Mouse (Mus musculus): ENCODE measurements around the gene Cd163l1. TPM values are rescaled to one million over a fixed set of nuclear protein-coding genes. Genes with fewer than 3 reads are reported as not detected.

The Cd163l1 gene
- total RNA-seq (2021) = not detected
- long read RNA-seq, experiment 1 = 0 reads
- long read RNA-seq, experiment 2 = 0 reads

GRCm38 (mm10) chr7:140217967-140218366, at the start of gene Cd163l1:
Gene Cd163l1 (plus strand): TSS chr7:140218267.
- intact Hi-C loops (cut with DNase I) = no loop called here
- DNase-seq = no peak

DNA sequence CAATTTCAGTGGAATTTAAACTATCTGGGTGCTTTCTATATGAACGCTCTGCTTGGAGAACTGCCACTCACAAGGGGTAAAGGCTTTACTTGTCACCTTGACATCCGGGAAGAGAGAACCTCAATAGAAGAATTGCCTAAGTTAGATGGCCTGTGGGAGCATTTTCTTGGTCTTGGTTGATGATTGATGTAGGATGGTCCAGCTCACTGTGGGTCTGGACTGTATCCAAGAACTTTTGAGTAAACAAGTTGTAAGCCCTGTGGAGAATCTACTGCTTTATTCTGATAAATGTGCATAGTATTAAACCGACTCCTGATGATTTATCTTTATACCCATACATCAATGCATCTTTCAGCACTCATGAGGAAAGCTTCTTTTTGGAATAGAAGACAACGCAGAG, 48.7 kb upstream of the Cd163l1 start:
- no peak for DNase-seq
- intact Hi-C loops (cut with DNase I) = no loop called here

- intact Hi-C loops (cut with DNase I) = no loop called here
- no peak for DNase-seq
These were observed 47.2 kb upstream of the Cd163l1 start for GRCm38 (mm10) chr7:140170863-140171262.

DNA sequence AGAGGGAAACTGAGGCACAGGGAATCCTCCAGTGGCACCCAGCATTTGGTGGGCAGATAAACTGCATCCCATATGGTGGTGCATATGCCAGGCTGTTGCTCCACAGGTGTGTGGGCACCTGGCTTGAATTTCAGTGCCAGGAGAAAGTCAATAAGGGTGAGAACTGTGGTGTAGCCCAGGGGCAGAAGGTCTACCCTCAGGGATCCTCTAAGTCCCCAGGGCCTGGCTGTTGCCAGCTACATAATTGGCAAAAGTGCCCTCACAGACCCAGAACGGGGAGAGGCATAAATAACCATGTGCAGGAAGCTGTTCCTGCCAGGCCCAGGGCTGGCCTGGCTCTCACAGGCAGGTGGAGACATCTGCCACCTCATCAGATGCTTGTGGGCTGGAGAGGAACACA, 45.1 kb upstream of the Cd163l1 start, which contains the start of gene Olfr523:
Gene Olfr523, plus strand, starts transcription at position 282 of the 400 bp plus-strand sequence.
- DNase-seq = no peak
- intact Hi-C loops (cut with DNase I) = no loop called here

DNA sequence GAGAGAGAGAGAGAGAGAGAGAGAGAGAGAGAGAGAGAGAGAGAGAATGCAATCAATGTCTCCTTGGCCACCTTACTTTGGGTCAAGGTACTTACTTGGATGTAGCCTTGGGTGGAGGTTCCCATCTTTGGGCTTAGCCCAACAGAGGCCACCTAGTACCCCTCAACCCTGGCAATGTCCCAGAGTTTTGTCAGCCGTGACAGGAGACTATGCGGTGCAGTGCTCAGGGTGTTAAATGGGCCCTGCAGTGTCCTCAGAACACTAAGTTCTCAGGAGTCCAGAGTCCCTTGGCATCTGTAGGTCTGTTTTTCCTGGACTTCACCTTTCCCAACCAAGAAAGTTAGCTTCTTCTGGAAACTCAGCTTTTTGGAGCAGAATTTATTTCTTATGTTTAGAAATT, 38.9 kb upstream of the Cd163l1 start:
- no peak for DNase-seq
- intact Hi-C loops (cut with DNase I) = no loop called here

DNA sequence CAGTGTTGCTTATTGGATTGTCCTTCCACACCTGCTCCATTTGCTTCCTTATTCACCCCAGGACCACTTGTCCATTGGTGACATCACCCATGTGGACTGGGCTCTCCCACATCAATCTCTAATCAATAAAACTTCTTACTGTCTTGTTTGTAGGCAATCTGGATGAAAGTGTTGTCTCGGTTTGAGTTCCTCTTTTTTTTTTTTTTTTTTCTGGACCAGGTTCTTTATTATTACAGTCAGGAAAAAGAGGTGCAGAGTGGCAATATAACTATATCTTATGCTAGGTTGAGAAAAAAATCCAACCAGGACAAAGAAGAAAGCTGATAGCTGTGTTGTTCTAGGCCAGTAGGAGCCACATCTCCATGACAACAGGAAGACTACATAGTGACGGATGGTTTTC, 37.4 kb upstream of the Cd163l1 start:
- DNase-seq = no peak
- intact Hi-C loops (cut with DNase I) = no loop called here

DNA sequence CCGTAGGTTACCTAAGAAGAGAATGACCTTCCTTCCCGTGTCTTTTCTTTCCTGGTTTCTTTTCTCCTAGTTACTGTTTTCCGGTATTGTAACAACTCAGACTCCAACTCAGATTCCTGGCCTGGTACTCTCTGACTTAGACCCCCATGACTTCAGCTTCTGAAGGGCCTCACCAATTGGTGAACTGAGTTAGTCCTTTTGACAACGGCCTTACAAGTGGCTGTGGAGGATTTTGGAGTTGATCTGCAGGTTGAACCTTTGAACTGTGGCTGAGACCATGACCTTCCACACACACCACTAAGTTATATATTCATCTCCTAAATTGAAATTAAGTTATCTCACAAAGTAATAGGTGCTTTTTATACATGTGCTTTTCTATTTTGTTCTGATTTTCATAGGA, 33.9 kb upstream of the Cd163l1 start:
- intact Hi-C loops (cut with DNase I) = no loop called here
- no peak for DNase-seq

- DNase-seq = no peak
- intact Hi-C loops (cut with DNase I) = no loop called here
These were observed 31.1 kb upstream of the Cd163l1 start for GRCm38 (mm10) chr7:140186646-140187620.

GRCm38 (mm10) chr7:140187721-140188390, 30.2 kb upstream of the Cd163l1 start:
- intact Hi-C loops (cut with DNase I) = no loop called here
- DNase-seq = no peak

- intact Hi-C loops (cut with DNase I) = no loop called here
- no peak for DNase-seq
These were observed 29.4 kb upstream of the Cd163l1 start for GRCm38 (mm10) chr7:140188391-140189328.

GRCm38 (mm10) chr7:140190435-140190834, 27.6 kb upstream of the Cd163l1 start:
- intact Hi-C loops (cut with DNase I) = no loop called here

DNA sequence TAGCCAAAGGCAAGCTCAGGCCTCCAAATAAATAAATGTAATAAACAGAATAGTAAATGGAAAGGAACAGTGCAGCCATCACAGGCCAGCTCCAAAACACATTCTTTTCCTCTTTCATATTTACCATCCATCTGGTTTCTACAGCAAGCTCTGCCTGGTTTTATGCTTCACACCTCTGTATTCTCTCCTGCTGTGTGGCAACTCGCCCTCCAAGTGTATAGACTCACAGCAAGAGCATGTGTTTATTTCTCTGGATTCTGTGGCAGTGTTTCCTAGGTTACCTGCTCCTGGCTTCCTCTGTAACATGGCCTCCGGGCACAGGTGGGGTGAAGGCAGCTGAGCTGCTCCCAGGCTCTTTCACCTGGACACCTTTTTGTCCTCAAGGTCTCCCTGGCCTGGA, 25.6 kb upstream of the Cd163l1 start:
- DNase-seq = no peak
- intact Hi-C loops (cut with DNase I) = no loop called here

More at GRCm38 (mm10) chr7:140190435-140190834, 27.6 kb upstream of the Cd163l1 start:
- DNase-seq = no peak

DNA sequence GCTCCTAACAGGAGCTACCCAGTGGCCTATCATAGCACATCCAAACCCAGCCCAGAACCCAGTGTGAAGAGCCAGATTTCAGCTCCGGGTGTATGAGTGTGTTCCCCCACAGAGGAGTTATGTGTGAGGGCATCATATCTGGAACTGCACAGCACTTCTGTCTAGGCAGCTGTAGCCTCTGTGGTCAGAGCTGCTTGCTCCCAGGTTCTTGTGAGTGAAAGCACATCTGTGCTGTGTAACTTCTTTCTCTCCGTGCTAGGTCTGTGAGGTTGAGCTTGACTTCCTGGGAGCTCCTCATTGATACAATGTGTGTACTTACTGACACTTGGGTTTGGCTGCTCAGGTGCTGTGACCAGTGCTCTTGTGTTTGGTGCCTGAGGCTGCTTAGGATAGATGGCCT, 25.2 kb upstream of the Cd163l1 start:
- intact Hi-C loops (cut with DNase I) = no loop called here
- no peak for DNase-seq

GRCm38 (mm10) chr7:140194031-140194430, 24.0 kb upstream of the Cd163l1 start:
- no peak for DNase-seq
- intact Hi-C loops (cut with DNase I) = no loop called here

DNA sequence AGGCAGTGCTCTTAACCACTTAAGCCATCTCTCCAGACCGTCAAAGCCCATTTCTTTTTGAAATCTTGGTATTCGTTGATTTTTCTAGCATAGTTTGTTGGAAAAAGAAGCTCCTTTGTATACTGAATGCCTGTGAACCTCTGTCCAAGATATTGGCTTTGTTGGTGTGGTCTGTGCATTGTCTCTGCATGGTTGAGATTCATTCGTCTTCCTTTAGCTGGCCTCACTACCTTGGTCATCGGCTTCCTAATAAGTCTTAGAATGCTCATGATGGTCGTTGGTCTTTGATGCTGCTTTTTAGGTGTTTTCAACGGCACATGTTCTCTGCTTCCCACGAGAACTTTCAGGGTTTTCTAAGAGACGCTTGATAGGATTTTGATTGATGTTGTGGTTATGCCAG, 22.1 kb upstream of the Cd163l1 start:
- DNase-seq = no peak

GRCm38 (mm10) chr7:140201090-140201489, 17.0 kb upstream of the Cd163l1 start:
- no peak for DNase-seq
- intact Hi-C loops (cut with DNase I) = no loop called here

More for the DNA sequence above, 22.1 kb upstream of the Cd163l1 start:
- intact Hi-C loops (cut with DNase I) = no loop called here

- no peak for DNase-seq
- intact Hi-C loops (cut with DNase I) = no loop called here
These were observed 12.2 kb upstream of the Cd163l1 start, which contains the start of gene Olfr524 for GRCm38 (mm10) chr7:140205864-140206263. Gene Olfr524 (minus strand): TSS chr7:140205964.

- intact Hi-C loops (cut with DNase I) = no loop called here
- no peak for DNase-seq
These were observed 11.2 kb upstream of the Cd163l1 start for GRCm38 (mm10) chr7:140206904-140207303.

DNA sequence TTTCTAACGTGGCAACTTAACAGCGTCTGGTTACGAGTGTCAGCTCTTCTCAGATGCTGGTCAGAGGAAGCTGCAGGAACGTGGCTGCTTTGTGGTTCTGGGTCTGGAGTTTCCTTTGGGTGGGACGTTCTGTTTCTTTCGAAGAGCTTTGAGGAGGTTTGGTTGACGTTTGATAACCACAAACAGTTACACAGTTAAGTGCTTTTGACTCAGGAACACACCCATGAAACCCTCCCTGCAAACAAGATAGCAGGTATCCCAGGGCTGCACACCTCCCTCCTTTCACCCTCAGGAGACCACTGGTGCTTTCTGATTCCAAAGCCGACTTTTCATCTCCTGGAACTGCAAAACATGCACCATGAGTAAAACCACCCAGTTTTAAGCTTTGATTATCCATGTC, 9.9 kb upstream of the Cd163l1 start:
- DNase-seq = no peak
- intact Hi-C loops (cut with DNase I) = no loop called here

DNA sequence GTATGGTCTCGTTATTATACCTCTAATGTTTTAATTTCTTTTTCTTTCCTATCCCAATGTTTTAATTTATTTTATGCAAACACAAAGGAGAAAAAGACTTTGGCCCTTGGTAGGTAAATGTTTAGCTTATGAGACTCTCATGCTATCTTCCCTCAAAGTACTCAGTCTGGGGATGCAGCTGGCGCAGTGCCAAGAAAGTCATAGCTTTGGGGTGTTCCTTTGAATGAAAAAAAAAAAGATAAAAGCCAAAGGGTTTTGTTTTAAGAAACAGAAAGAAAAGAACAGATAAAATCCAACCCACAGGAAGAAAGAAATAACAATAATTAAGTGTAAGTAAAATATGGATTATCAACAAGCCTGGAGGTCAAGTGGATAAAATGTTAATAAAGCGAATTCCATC, 9.4 kb upstream of the Cd163l1 start:
- intact Hi-C loops (cut with DNase I) = no loop called here

More for the DNA sequence above, 9.4 kb upstream of the Cd163l1 start:
- DNase-seq = no peak

Measured in heart, postnatal 14 days (tissue).